Mouse (Mus musculus): ENCODE measurements around the gene Ndufa10.

- no peak for TF ChIP-seq POLR2A (IDR thresholded peaks at IDR 0.05; ENCODE audit: insufficient read depth, low read length)
- TF ChIP-seq EP300 (IDR thresholded peaks at IDR 0.05; ENCODE audit: insufficient read depth, low read depth, low read length): no peak
Measured at GRCm38 (mm10) chr1:92398601-92399000, 75.1 kb downstream of the Ndufa10 start.
